Mouse (Mus musculus): ENCODE measurements around the gene Ankrd63.

Gene Ankrd63

GRCm38 (mm10) chr2:118703913-118704730 lies at the start of gene Ankrd63:
Gene Ankrd63 (minus strand): TSS chr2:118703963.
- in situ Hi-C loops (cut with MboI, MseI), result no loop called here

- in situ Hi-C loops (cut with MboI, MseI), result no loop called here
Measured at GRCm38 (mm10) chr2:118752792-118753108, 49.0 kb upstream of the Ankrd63 start.

- in situ Hi-C loops (cut with MboI, MseI), result no loop called here
Measured at GRCm38 (mm10) chr2:118751896-118752791, 48.4 kb upstream of the Ankrd63 start.

- in situ Hi-C loops (cut with MboI, MseI), result no loop called here
Measured at GRCm38 (mm10) chr2:118750476-118750875, 46.7 kb upstream of the Ankrd63 start.

GRCm38 (mm10) chr2:118749341-118749884 lies 45.6 kb upstream of the Ankrd63 start:
- in situ Hi-C loops (cut with MboI, MseI), result no loop called here

GRCm38 (mm10) chr2:118747301-118747960 lies 43.7 kb upstream of the Ankrd63 start:
- in situ Hi-C loops (cut with MboI, MseI), result no loop called here

GRCm38 (mm10) chr2:118745915-118746901 lies 42.4 kb upstream of the Ankrd63 start:
- in situ Hi-C loops (cut with MboI, MseI), result no loop called here

- in situ Hi-C loops (cut with MboI, MseI), result no loop called here
Measured at GRCm38 (mm10) chr2:118745232-118745884, 41.6 kb upstream of the Ankrd63 start, which contains the start of gene Inafm2. Gene Inafm2 (plus strand): TSS chr2:118745758.

GRCm38 (mm10) chr2:118744621-118745020 lies 40.9 kb upstream of the Ankrd63 start:
- in situ Hi-C loops (cut with MboI, MseI), result no loop called here

- in situ Hi-C loops (cut with MboI, MseI), result no loop called here
Measured at GRCm38 (mm10) chr2:118743261-118743943, 39.6 kb upstream of the Ankrd63 start.

- in situ Hi-C loops (cut with MboI, MseI), result no loop called here
Measured at GRCm38 (mm10) chr2:118741183-118741582, 37.4 kb upstream of the Ankrd63 start.

GRCm38 (mm10) chr2:118740341-118740740 lies 36.6 kb upstream of the Ankrd63 start:
- in situ Hi-C loops (cut with MboI, MseI), result no loop called here

- in situ Hi-C loops (cut with MboI, MseI), result no loop called here
Measured at GRCm38 (mm10) chr2:118733341-118733740, 29.6 kb upstream of the Ankrd63 start.

- in situ Hi-C loops (cut with MboI, MseI), result no loop called here
Measured at GRCm38 (mm10) chr2:118731981-118732380, 28.2 kb upstream of the Ankrd63 start.

- in situ Hi-C loops (cut with MboI, MseI), result no loop called here
Measured at GRCm38 (mm10) chr2:118730622-118730915, 26.8 kb upstream of the Ankrd63 start.

- in situ Hi-C loops (cut with MboI, MseI), result no loop called here
Measured at GRCm38 (mm10) chr2:118729816-118730621, 26.3 kb upstream of the Ankrd63 start.

GRCm38 (mm10) chr2:118729194-118729593 lies 25.4 kb upstream of the Ankrd63 start:
- in situ Hi-C loops (cut with MboI, MseI), result no loop called here

- in situ Hi-C loops (cut with MboI, MseI), result no loop called here
Measured at GRCm38 (mm10) chr2:118728337-118728736, 24.6 kb upstream of the Ankrd63 start, which contains the start of gene Plcb2. Gene Plcb2 (minus strand): TSS chr2:118728438.

- in situ Hi-C loops (cut with MboI, MseI), result no loop called here
Measured at GRCm38 (mm10) chr2:118727911-118728310, 24.1 kb upstream of the Ankrd63 start.

Measured in T-helper 17 cell (primary cell).